Mouse (Mus musculus) gastrocnemius, adult 18-20 months (tissue): ENCODE measurements at regions not wholly inside any gene's neighbourhood (a gene's known extent, or its start where the extent isn't known, plus 50 kb on each side); places are given as distances from the start of the nearest gene placed in this dataset.

ENCODE experiments used
- DNase-seq: peaks from one replicate; pipeline ENCODE4 v3.0.0; 2021; ENCODE audit warnings: low spot score

GRCm38 (mm10) chr9:24833766-24834165 is 59.7 kb upstream of the Tbx20 start:
- no peak for DNase-seq

GRCm38 (mm10) chr9:24848210-24848609 is 74.1 kb upstream of the Tbx20 start:
- DNase-seq = no peak

GRCm38 (mm10) chr9:24859459-24859858 is 85.4 kb upstream of the Tbx20 start:
- DNase-seq = no peak

- DNase-seq = no peak
Measured at GRCm38 (mm10) chr9:24866390-24867173, 92.5 kb upstream of the Tbx20 start.

- DNase-seq = no peak
Measured at GRCm38 (mm10) chr9:24868746-24869145, 94.6 kb upstream of the Tbx20 start.

GRCm38 (mm10) chr9:24874434-24875143 is 100.5 kb upstream of the Tbx20 start:
- no peak for DNase-seq

- no peak for DNase-seq
Measured at GRCm38 (mm10) chr9:24878384-24879174, 104.5 kb upstream of the Tbx20 start.

- no peak for DNase-seq
Measured at GRCm38 (mm10) chr9:24879662-24880061, 105.6 kb upstream of the Tbx20 start.

- DNase-seq = no peak
Measured at GRCm38 (mm10) chr9:24884011-24884410, 109.9 kb upstream of the Tbx20 start.

- DNase-seq = no peak
Measured at GRCm38 (mm10) chr9:24888282-24888681, 114.2 kb upstream of the Tbx20 start.

- no peak for DNase-seq
Measured at GRCm38 (mm10) chr9:24896498-24897261, 122.6 kb upstream of the Tbx20 start.

- DNase-seq = no peak
Measured at GRCm38 (mm10) chr9:24899206-24899928, 125.3 kb upstream of the Tbx20 start.

- DNase-seq = no peak
Measured at GRCm38 (mm10) chr9:24903706-24904105, 129.6 kb upstream of the Tbx20 start.

GRCm38 (mm10) chr9:24909086-24909979 is 135.2 kb upstream of the Tbx20 start:
- no peak for DNase-seq

- DNase-seq = no peak
Measured at GRCm38 (mm10) chr9:24910738-24911137, 136.6 kb upstream of the Tbx20 start.

- DNase-seq = no peak
Measured at GRCm38 (mm10) chr9:24920031-24920445, 145.9 kb upstream of the Tbx20 start.

GRCm38 (mm10) chr9:24922051-24922860 is 148.2 kb upstream of the Tbx20 start:
- DNase-seq = no peak

- DNase-seq = no peak
Measured at GRCm38 (mm10) chr9:24923514-24923913, 149.4 kb upstream of the Tbx20 start.

GRCm38 (mm10) chr9:24937731-24938130 is 151.5 kb upstream of the Gm10181 start:
- DNase-seq = no peak
